Mouse (Mus musculus) neural tube, embryonic 13.5 days (tissue): ENCODE measurements around the gene Ccpg1. TPM values are rescaled to one million over a fixed set of nuclear protein-coding genes. Genes with fewer than 3 reads are reported as not detected.
A peak's percentile ranks its signal among the peaks of the same experiment; 100 is the strongest.

Source experiments
- ATAC-seq: fragments of 200-750 bp; cut with Nextera tagmentation; 2 replicates; pipeline ENCODE4 v1.8.0; 2017; ENCODE audit warnings: low read depth, mild to moderate bottlenecking, moderate TSS enrichment, moderate library complexity
- H3K27ac ChIP-seq: fragments of 300-500 bp; sonication (generic); replicated peaks from 2 replicates; pipeline ENCODE4 v1.5.1; 2015; ENCODE audit warnings: moderate library complexity, mild to moderate bottlenecking, inconsistent platforms
- H3K27me3 ChIP-seq: fragments of 300-500 bp; sonication (generic); 2 replicates; pipeline ENCODE4 v1.6.1; 2015; ENCODE audit warnings: mild to moderate bottlenecking, inconsistent platforms
- H3K36me3 ChIP-seq: fragments of 300-500 bp; sonication (generic); 2 replicates; pipeline ENCODE4 v1.6.1; 2015; ENCODE audit warnings: mild to moderate bottlenecking, inconsistent platforms
- H3K4me1 ChIP-seq: fragments of 300-500 bp; sonication (generic); replicated peaks from 2 replicates; pipeline ENCODE4 v1.6.1; 2015; ENCODE audit warnings: inconsistent platforms
- H3K4me2 ChIP-seq: fragments of 300-500 bp; sonication (generic); 2 replicates; pipeline ENCODE4 v1.6.1; 2015; ENCODE audit warnings: inconsistent platforms, mild to moderate bottlenecking, moderate library complexity
- H3K4me3 ChIP-seq: fragments of 300-500 bp; sonication (generic); 2 replicates; pipeline ENCODE4 v1.5.1; 2015; ENCODE audit warnings: mild to moderate bottlenecking, inconsistent platforms
- H3K9ac ChIP-seq: fragments of 300-500 bp; sonication (generic); 2 replicates; pipeline ENCODE4 v1.6.1; 2015; ENCODE audit warnings: moderate library complexity, mild to moderate bottlenecking, inconsistent platforms
- H3K9me3 ChIP-seq: fragments of 300-500 bp; sonication (generic); 2 replicates; pipeline ENCODE4 v1.6.1; 2016; ENCODE audit warnings: inconsistent platforms
- WGBS: fragments of 180-500 bp; shearing (Covaris S2); methylation state at CpG from one replicate; pipeline ENCODE4 v1.1.7; 2015; 5-methylcytosine and 5-hydroxymethylcytosine counted together
- polyA plus RNA-seq: library from polyadenylated mRNA; unstranded; fragments of >200 nt; fragmentation: Nextera tagmentation; extraction: Ambion mirVana; gene quantifications from 2 replicates; pipeline ENCODE4 v1.2.1, GENCODE M21; 2015

The Ccpg1 gene
- polyA plus RNA-seq = 44.5 and 45.9 TPM in 2 replicates

GRCm38 (mm10) chr9:72985250-72986220 is at the start of gene Ccpg1, which contains the start of gene Ccpg1os:
Gene Ccpg1, plus strand, starts transcription at chr9:72985429.
Gene Ccpg1os, minus strand, starts transcription at chr9:72985382.
- Histone ChIP-seq H3K9me3 (no peaks in the 10 kb centered on the region), H3K4me1 (peaks cover 23% of the 10 kb centered on the region), H3K27ac (peak within 1 kb of the TSS; percentile 92), H3K27me3 (no peaks in the 10 kb centered on the region), H3K4me2 (peak within 1 kb of the TSS; percentile 65), H3K4me3 (peak within 1 kb of the TSS; percentile 80), H3K9ac (peak within 1 kb of the TSS; percentile 88), H3K36me3 (no peaks in the 10 kb centered on the region)
- ATAC-seq = peak; percentile 99
- WGBS = under 1% methylated on average over 88 of the region's 88 CpGs

GRCm38 (mm10) chr9:72936301-72936700 is 48.9 kb upstream of the Ccpg1 start:
- Histone ChIP-seq H3K27me3 (no peaks in the 10 kb centered on the region), H3K9ac (no peak overlapping the region), H3K36me3 (peaks cover 15% of the 10 kb centered on the region), H3K9me3 (no peaks in the 10 kb centered on the region), H3K4me3 (no peak overlapping the region), H3K4me1 (no peaks in the 10 kb centered on the region), H3K27ac (no peak overlapping the region), H3K4me2 (no peak overlapping the region)
- 70% methylated on average over 2 of the region's 2 CpGs for WGBS
- ATAC-seq = no peak

- Histone ChIP-seq H3K4me3 (no peak overlapping the region), H3K9ac (no peak overlapping the region), H3K4me1 (no peaks in the 10 kb centered on the region), H3K4me2 (no peak overlapping the region), H3K36me3 (peaks cover 38% of the 10 kb centered on the region), H3K27ac (no peak overlapping the region), H3K9me3 (0 out of 2 replicates have a peak, but pooled peaks cover 7% of the 10 kb centered on the region), H3K27me3 (no peaks in the 10 kb centered on the region)
- ATAC-seq = no peak
- WGBS = 64% methylated on average over 3 of the region's 3 CpGs
These were observed 41.8 kb upstream of the Ccpg1 start for GRCm38 (mm10) chr9:72943424-72943823.

GRCm38 (mm10) chr9:72944286-72944685 is 40.9 kb upstream of the Ccpg1 start:
- 92% methylated on average over 13 of the region's 13 CpGs for WGBS
- Histone ChIP-seq H3K9ac (no peak overlapping the region), H3K4me2 (no peak overlapping the region), H3K4me1 (no peaks in the 10 kb centered on the region), H3K36me3 (peaks cover 38% of the 10 kb centered on the region), H3K27me3 (no peaks in the 10 kb centered on the region), H3K9me3 (0 out of 2 replicates have a peak, but pooled peaks cover 7% of the 10 kb centered on the region), H3K4me3 (no peak overlapping the region), H3K27ac (no peak overlapping the region)
- no peak for ATAC-seq

DNA sequence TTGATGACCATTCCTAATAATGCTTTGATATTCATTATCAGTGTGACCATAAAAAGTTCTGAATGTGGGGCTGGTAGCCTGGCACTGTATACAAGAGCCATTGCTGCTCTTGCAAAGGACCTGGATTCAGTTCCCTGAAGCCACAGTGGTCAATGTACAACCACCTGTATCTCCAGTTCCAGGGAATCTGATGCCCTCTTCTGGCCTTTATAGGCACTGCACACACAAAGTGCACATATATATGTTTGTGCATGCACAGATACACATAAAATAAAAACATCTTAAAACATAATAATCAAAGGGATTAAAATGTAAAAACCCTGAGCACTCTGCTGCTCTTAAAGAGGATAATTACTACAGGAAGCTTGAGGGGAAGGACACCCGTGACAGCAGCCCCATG is 38.2 kb upstream of the Ccpg1 start:
- H3K9ac ChIP-seq = no peak overlapping the region
- H3K9me3 ChIP-seq = 0 out of 2 replicates have a peak, but pooled peaks cover 7% of the 10 kb centered on the region
- H3K4me3 ChIP-seq = no peak overlapping the region
- no peak for ATAC-seq
- no peak overlapping the region for H3K4me2 ChIP-seq
- H3K4me1 ChIP-seq = no peaks in the 10 kb centered on the region
- H3K36me3 ChIP-seq = peaks cover 38% of the 10 kb centered on the region
- no peaks in the 10 kb centered on the region for H3K27me3 ChIP-seq
- H3K27ac ChIP-seq = no peak overlapping the region
- WGBS = 100% methylated on average over 1 of the region's 1 CpGs

- Histone ChIP-seq H3K4me2 (no peak overlapping the region), H3K9me3 (0 out of 2 replicates have a peak, but pooled peaks cover 7% of the 10 kb centered on the region), H3K27me3 (no peaks in the 10 kb centered on the region), H3K36me3 (peaks cover 24% of the 10 kb centered on the region), H3K9ac (no peak overlapping the region), H3K4me3 (no peak overlapping the region), H3K4me1 (no peaks in the 10 kb centered on the region), H3K27ac (no peak overlapping the region)
- ATAC-seq = no peak
- 72% methylated on average over 7 of the region's 7 CpGs for WGBS
These were observed 35.7 kb upstream of the Ccpg1 start for GRCm38 (mm10) chr9:72949572-72949971.

GRCm38 (mm10) chr9:72954746-72955145 is 30.5 kb upstream of the Ccpg1 start:
- H3K4me2 ChIP-seq = no peak overlapping the region
- H3K4me3 ChIP-seq = no peak overlapping the region
- H3K9ac ChIP-seq = no peak overlapping the region
- no peaks in the 10 kb centered on the region for H3K9me3 ChIP-seq
- no peaks in the 10 kb centered on the region for H3K36me3 ChIP-seq
- no peak overlapping the region for H3K27ac ChIP-seq
- WGBS = 51% methylated on average over 2 of the region's 2 CpGs
- no peaks in the 10 kb centered on the region for H3K27me3 ChIP-seq
- no peak for ATAC-seq
- H3K4me1 ChIP-seq = peaks cover 11% of the 10 kb centered on the region

DNA sequence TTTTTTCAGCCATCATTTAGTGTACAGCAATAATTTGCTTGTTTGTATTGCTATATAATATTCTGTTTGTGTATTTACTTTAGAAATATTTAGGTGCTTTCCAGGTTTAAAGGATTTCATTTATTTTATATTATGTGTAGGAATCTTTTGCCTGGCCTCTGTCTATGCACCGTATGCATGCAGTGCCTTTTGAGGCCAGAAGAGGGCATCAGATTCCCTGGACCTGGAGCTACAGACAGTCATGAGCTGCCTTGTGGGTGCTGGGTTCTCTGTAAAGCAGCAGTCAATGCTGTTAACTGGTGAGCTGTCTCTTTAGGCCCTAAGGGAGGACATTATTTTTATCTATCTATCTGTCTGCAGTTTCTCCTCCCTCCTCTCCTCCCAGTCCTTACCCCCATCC is 29.7 kb upstream of the Ccpg1 start:
- Histone ChIP-seq H3K9ac (no peak overlapping the region), H3K4me1 (peaks cover 11% of the 10 kb centered on the region), H3K9me3 (no peaks in the 10 kb centered on the region), H3K27ac (no peak overlapping the region), H3K27me3 (no peaks in the 10 kb centered on the region), H3K36me3 (no peaks in the 10 kb centered on the region), H3K4me3 (no peak overlapping the region), H3K4me2 (no peak overlapping the region)
- 13% methylated on average over 1 of the region's 1 CpGs for WGBS
- no peak for ATAC-seq

DNA sequence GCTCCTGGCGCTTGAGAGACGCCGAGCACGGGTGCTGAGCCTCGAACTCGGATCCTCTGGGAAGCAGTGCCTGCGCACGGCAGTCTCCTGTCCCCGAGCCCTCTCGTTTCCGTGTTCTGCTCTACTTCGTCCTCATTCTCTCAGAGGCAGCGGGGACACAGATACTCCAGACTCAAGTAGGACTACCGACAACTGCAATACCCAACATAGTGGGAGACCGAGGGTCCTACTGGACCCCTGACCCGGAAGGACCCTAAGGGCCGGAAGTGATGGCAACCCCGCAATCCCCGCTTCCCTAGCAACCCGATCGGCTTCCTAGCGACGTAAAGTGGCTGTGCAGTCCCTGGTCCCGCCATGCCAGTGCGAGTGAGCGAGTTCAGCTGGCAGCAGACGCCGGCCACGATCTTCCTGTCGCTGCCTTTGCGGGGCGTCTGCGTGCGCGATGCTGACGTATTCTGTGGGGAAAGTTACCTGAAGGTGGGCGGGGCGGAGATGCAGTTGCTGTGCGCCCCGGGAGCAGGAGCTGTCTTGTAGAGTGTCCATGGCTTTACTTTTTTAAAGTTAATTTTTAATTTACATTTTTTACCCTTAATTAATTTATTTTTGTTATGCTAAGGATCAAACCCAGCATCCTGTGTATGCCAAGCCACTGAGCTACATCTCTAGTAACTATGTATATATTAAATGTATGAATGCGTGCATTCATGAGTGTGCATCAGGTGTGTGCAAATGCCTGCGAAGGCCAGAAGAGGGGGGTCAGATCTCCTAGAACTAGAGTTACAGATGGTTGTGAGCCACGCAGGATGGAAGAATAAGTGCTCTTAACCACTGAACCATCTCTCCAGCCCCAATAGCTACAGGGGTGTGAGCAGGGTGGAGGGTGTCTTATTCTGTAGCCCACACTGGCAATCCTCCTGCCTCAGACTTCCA is 26.4 kb upstream of the Ccpg1 start, which contains the start of the genes Dyx1c1 and Gm44503:
Gene Dyx1c1, plus strand, starts transcription at position 265 of the 930 bp plus-strand sequence.
Gene Gm44503, plus strand, starts transcription at position 332 of the 930 bp plus-strand sequence.
- H3K27me3 ChIP-seq = no peaks in the 10 kb centered on the region
- peak within 1 kb of the TSS; percentile 69 for H3K9ac ChIP-seq
- H3K27ac ChIP-seq = peak within 1 kb of the TSS; percentile 49
- WGBS = 2% methylated on average over 43 of the region's 43 CpGs
- no peaks in the 10 kb centered on the region for H3K36me3 ChIP-seq
- ATAC-seq = peak; percentile 96
- H3K4me1 ChIP-seq = peaks cover 11% of the 10 kb centered on the region
- peak within 1 kb of the TSS; percentile 68 for H3K4me2 ChIP-seq
- H3K9me3 ChIP-seq = no peaks in the 10 kb centered on the region
- H3K4me3 ChIP-seq = peak within 1 kb of the TSS; percentile 65

DNA sequence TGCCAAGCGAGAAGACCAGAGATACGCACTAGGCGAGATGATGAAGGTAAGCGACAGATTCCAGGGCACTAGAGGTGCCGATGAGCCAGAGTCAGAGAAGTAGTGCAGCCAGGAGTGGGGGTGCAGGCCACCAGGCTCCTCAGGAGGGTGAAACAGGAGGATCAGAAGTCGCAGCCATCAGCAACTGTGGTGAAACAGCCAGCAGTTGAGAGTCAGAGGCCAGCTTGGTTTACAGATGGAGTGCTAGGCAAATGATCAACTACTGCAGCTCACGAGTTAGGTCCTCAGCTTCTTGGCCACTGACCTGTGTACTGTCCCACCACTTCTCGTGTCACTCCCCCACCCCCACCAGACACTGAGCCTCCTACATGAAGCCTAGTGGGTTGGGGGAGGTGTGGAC is 23.9 kb upstream of the Ccpg1 start:
- Histone ChIP-seq H3K9me3 (no peaks in the 10 kb centered on the region), H3K9ac (no peak overlapping the region), H3K27ac (no peak overlapping the region), H3K27me3 (no peaks in the 10 kb centered on the region), H3K4me2 (no peak overlapping the region), H3K36me3 (no peaks in the 10 kb centered on the region), H3K4me1 (peaks cover 11% of the 10 kb centered on the region), H3K4me3 (no peak overlapping the region)
- no peak for ATAC-seq
- WGBS = 83% methylated on average over 8 of the region's 8 CpGs

GRCm38 (mm10) chr9:72961959-72962358 is 23.3 kb upstream of the Ccpg1 start:
- WGBS = 83% methylated on average over 15 of the region's 15 CpGs
- H3K27me3 ChIP-seq = no peaks in the 10 kb centered on the region
- H3K4me2 ChIP-seq = no peak overlapping the region
- H3K4me1 ChIP-seq = peaks cover 11% of the 10 kb centered on the region
- H3K36me3 ChIP-seq = no peaks in the 10 kb centered on the region
- H3K9ac ChIP-seq = no peak overlapping the region
- H3K9me3 ChIP-seq = no peaks in the 10 kb centered on the region
- no peak overlapping the region for H3K27ac ChIP-seq
- H3K4me3 ChIP-seq = no peak overlapping the region
- ATAC-seq = no peak
